Mouse (Mus musculus) activated CD4-positive, CD25-positive, alpha-beta regulatory T cell, adult 9 weeks (primary cell): ENCODE results near the gene Dnajc5g. TPM values are rescaled to one million over a fixed set of nuclear protein-coding genes. Genes with fewer than 3 reads are reported as not detected.

Experiments used
- polyA plus RNA-seq: library from polyadenylated mRNA; unstranded; fragments of 100-300 nt; shearing (Covaris generic); gene quantifications from one replicate; pipeline ENCODE4 v1.2.1, GENCODE M21; 2017

The Dnajc5g gene
- not detected for polyA plus RNA-seq

GRCm38 (mm10) chr5:31105814-31106335, at the start of gene Dnajc5g:
Dnajc5g (plus strand) TSS chr5:31106285.

GRCm38 (mm10) chr5:31108000-31108490, 2.0 kb downstream of the Dnajc5g start, which contains the start of gene Slc30a3:
Slc30a3 (minus strand) TSS chr5:31108237.

GRCm38 (mm10) chr5:31116354-31116753, 10.3 kb downstream of the Dnajc5g start, which contains the start of gene Trim54:
Trim54 (plus strand) TSS chr5:31116712.

GRCm38 (mm10) chr5:31138241-31138967, 32.3 kb downstream of the Dnajc5g start, which contains the start of gene Ucn:
Ucn (minus strand) TSS chr5:31138829.

GRCm38 (mm10) chr5:31154152-31154553, 48.1 kb downstream of the Dnajc5g start, which contains the start of gene Mpv17:
Mpv17 (minus strand) TSS chr5:31154251.

Other genes with a start within 250 kb of the Dnajc5g start
- 80.4 TPM for gene Tmem214, start 238.3 kb upstream of the Dnajc5g start, polyA plus RNA-seq
- 15.4 TPM for gene Agbl5, start 217.6 kb upstream of the Dnajc5g start, polyA plus RNA-seq
- 326 TPM for gene Ost4, start 198.5 kb upstream of the Dnajc5g start, polyA plus RNA-seq
- 4.9 TPM for gene Emilin1, start 192.9 kb upstream of the Dnajc5g start, polyA plus RNA-seq
- 20.8 TPM for gene Khk, start 184.9 kb upstream of the Dnajc5g start, polyA plus RNA-seq
- gene Cgref1, start 160.7 kb upstream of the Dnajc5g start, polyA plus RNA-seq: not detected
- 204 TPM for gene Preb, start 145.9 kb upstream of the Dnajc5g start, polyA plus RNA-seq
- gene Tcf23, start 137.6 kb upstream of the Dnajc5g start, polyA plus RNA-seq: not detected
- 91.2 TPM for gene Atraid, start 58.0 kb upstream of the Dnajc5g start, polyA plus RNA-seq
- gene Slc5a6, start 57.4 kb upstream of the Dnajc5g start, polyA plus RNA-seq: 10.9 TPM
- gene Cad, start 51.5 kb upstream of the Dnajc5g start, polyA plus RNA-seq: 29.7 TPM
- 0.60 TPM for gene Slc30a3, start 2.0 kb downstream of the Dnajc5g start, polyA plus RNA-seq
- not detected for gene Trim54, start 10.4 kb downstream of the Dnajc5g start, polyA plus RNA-seq
- gene Ucn, start 32.5 kb downstream of the Dnajc5g start, polyA plus RNA-seq: not detected
- gene Mpv17, start 48.0 kb downstream of the Dnajc5g start, polyA plus RNA-seq: 48.8 TPM
- gene Gm29609, start 73.6 kb downstream of the Dnajc5g start, polyA plus RNA-seq: 2.1 TPM
- 106 TPM for gene Gtf3c2, start 73.9 kb downstream of the Dnajc5g start, polyA plus RNA-seq
- 135 TPM for gene Snx17, start 86.9 kb downstream of the Dnajc5g start, polyA plus RNA-seq
- gene Eif2b4, start 87.1 kb downstream of the Dnajc5g start, polyA plus RNA-seq: 73.7 TPM
- gene Zfp513, start 96.0 kb downstream of the Dnajc5g start, polyA plus RNA-seq: 27.9 TPM
- 57.5 TPM for gene Ppm1g, start 114.4 kb downstream of the Dnajc5g start, polyA plus RNA-seq
- 188 TPM for gene Nrbp1, start 134.6 kb downstream of the Dnajc5g start, polyA plus RNA-seq
- not detected for gene Gm9970, start 134.9 kb downstream of the Dnajc5g start, polyA plus RNA-seq
- gene Krtcap3, start 145.4 kb downstream of the Dnajc5g start, polyA plus RNA-seq: 37.1 TPM
- gene Ift172, start 184.8 kb downstream of the Dnajc5g start, polyA plus RNA-seq: 14.7 TPM
- gene Fndc4, start 189.8 kb downstream of the Dnajc5g start, polyA plus RNA-seq: not detected
- gene Gckr, start 191.2 kb downstream of the Dnajc5g start, polyA plus RNA-seq: not detected